Mouse (Mus musculus): ENCODE data around the gene Mrps18c. TPM values are rescaled to one million over a fixed set of nuclear protein-coding genes. Genes with fewer than 3 reads are reported as not detected.

Mrps18c gene
- total RNA-seq (2021), result 10 to 100 TPM; 65.3 to 70.3 TPM

DNA sequence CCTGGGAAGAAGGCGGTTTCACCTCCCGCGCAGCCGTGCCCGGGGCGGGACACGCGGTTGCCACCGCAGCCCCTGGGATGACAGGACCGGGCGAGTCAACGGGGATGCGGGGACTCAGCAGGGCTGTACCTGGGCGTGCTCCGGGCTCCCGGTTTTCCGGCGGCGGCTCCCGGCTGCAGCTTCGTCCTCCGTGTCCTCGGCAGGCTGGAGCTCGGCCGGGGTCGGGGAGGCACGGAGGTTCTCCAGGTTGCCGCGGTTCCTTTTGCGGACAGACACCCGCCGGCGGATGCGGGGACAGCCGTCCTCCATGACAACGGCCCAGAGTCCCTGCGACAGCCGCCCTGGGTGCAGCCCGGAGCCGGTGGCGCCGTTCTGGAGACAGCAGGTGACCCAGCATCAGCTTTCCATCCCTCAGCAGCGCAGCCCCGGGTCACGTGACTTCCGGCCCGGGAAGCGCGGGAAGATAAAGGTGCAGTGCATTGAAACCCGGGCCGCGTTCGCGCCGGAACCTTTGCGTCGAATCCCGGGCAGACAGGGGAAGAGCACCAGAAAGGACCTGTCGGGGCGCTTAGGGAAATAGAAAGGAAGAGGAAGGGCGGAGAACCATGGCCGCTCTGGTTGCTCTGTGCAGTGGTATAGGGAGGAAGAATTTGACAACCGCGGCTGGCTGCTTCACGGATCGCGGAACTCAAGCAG lies at the start of gene Mrps18c, which contains the start of gene Helq:
Gene Mrps18c, plus strand, starts transcription at position 463 of the 696 bp plus-strand sequence.
Gene Helq, minus strand, starts transcription at position 434 of the 696 bp plus-strand sequence.
- DNase-seq, result peak; percentile 94
- intact Hi-C loops (cut with DNase I), result no loop called here

DNA sequence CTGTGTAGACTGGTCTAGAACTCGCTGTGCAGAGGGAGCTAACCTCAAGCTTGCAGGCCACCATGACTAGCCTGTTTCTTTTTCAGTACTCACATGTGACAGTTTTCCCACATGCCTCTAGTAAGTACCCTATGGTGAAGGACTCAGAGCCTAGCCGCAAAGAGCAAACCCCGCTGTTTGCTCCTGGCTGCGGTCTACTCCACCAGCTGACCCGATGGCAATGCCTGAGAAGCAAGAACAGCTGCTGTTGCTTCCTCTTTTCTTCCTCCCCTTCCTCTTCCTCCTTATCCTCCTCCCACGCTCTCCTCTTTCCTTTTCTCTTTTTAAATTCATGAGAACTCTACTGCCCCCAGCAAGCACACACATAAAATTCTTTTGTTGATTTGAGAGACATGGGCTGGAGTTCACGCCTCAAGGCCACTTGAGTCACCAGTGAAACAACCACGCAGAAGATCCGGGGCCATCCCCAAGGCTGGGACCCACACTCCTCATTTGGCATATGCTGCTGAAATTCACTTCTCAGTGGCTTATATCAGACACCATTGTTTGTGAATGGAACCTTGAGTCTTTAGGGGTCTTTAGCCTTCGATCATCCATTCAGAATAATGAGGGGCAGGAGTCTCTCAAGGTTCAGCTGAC lies 47.7 kb upstream of the Mrps18c start:
- intact Hi-C loops (cut with DNase I), result no loop called here
- DNase-seq, result no peak

DNA sequence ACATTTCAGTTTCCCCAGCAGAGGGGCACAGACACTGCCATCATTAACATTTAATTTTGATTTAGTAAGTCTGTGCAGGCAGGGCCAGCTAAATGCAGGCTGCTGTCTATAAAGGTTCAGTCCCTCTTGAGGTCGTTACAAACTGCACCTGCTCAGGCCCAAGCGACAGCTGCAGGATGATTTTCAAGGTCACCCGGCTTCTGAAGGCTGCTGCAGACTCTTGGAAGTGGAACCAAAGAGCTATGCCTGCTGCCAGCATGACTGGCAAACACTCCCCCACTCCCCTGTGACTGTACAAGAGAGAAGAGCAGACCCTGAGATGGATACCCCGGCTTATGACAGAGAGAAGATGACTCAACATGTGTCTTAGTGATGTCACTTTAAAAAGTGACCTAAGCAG lies 46.8 kb upstream of the Mrps18c start:
- intact Hi-C loops (cut with DNase I), result no loop called here
- no peak for DNase-seq

DNA sequence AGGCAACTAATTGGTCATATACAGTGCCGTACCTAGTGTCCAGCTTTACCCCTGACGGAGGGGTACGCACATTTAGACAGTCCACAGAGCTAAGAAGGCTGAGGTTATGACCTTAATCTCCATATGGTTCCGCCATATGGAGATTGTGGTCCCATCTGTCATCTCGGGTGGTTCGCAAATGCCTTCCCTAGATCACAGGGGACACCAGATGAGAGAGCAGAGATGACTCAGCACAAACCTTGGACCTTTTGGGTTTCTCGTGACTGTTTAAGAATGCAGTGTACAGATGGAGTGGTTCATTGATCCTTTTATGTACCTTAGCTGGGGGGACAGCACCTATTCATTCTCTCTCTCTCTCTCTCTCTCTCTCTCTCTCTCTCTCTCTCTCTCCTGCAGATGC lies 45.0 kb upstream of the Mrps18c start:
- intact Hi-C loops (cut with DNase I), result no loop called here
- no peak for DNase-seq

GRCm38 (mm10) chr5:100758121-100758520 lies 40.3 kb upstream of the Mrps18c start:
- intact Hi-C loops (cut with DNase I), result no loop called here
- no peak for DNase-seq

DNA sequence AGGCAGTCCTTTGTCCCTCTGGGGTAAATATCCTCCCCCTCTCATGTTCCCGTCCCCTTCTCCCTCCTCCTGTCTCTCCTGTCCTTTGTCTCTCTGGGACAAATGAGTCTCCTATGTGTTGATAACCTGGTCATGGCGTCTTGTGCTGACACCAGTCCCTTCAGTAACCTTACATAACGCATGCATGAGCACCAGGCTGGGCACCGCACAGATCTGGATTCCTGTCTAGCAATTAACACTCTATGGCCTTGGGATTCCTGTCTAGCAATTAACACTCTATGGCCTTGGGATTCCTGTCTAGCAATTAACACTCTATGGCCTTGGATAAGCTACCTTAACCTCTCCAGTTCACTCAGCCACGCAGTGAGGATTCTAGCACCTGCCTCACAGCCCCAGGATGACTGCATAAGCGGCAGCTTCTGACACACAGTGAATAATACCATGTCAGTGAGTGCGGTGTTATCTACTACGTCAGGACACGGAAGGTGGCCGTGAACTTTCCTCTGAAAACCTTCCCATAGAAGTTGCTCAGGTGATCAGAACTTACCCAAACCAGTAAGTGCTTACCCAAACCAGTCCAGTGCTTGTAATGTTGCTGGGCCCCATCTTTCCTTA lies 38.3 kb upstream of the Mrps18c start:
- no peak for DNase-seq
- intact Hi-C loops (cut with DNase I), result no loop called here

GRCm38 (mm10) chr5:100761736-100762135 lies 36.7 kb upstream of the Mrps18c start:
- DNase-seq, result no peak
- intact Hi-C loops (cut with DNase I), result no loop called here

- intact Hi-C loops (cut with DNase I), result no loop called here
- DNase-seq, result no peak
Observed at GRCm38 (mm10) chr5:100766026-100766425, 32.4 kb upstream of the Mrps18c start.

GRCm38 (mm10) chr5:100771575-100771974 lies 26.9 kb upstream of the Mrps18c start:
- DNase-seq, result no peak
- intact Hi-C loops (cut with DNase I), result loop anchor here (10.0 kb wide), 2 partner anchors 237 to 1093 kb away; no protein-coding TSS in a partner anchor

DNA sequence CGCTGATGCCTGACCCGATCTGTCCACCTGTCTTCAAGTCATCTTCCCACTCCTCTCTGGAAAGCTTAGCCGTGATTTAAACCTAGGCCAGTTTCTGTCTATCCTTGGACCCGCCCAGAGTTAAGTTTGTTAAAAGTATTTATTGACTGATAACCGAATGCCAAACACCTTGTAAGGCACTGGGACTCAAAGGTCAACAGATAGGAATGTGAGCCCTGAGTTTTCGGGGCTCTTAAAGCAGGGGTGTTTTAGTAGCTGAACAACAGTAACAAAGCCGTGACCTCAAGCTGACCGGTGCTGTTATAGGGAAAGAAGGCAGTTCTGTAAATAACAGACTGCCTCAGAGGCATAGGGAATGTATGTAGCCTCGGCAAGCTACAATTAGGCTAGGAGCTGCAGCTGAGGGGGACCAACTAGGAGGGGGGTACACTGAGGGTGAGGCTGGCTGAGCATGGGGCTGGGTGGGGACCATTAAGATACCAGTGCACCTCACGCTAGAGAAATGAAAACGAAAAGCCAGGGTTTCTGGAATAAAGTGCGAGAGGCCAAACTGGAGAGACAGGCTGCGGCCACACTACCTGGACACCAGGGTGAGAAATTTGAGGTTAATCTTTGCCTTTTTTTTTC lies 22.5 kb upstream of the Mrps18c start:
- intact Hi-C loops (cut with DNase I), result loop anchor here (5.0 to 10.0 kb wide), 3 partner anchors 241 to 1089 kb away; no protein-coding TSS in a partner anchor
- DNase-seq, result no peak

DNA sequence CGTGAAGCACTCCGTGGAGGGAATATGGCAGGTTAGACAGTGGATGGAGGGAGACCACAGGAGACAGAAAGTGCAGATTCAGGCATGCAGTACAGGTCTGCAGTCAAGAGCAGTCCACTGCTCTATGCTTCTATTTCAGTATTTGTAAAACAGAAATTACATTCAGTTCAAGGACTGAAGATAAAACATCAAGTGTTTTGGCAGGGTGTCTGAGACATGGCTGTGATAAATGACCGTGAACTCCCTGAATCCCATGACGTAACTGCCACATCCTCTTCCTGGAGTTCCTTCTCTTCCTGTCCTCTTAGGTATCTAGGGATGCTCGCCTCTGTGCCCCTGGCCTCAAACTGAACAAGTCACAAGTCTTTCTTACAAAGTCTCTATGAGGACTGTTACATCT lies 21.5 kb upstream of the Mrps18c start:
- intact Hi-C loops (cut with DNase I), result loop anchor here (5.0 to 10.0 kb wide), 3 partner anchors 242 to 1088 kb away; no protein-coding TSS in a partner anchor

GRCm38 (mm10) chr5:100779002-100779401 lies 19.4 kb upstream of the Mrps18c start:
- intact Hi-C loops (cut with DNase I), result loop anchor here (5.0 to 10.0 kb wide), 3 partner anchors 244 to 1086 kb away; no protein-coding TSS in a partner anchor
- DNase-seq, result no peak

More for the DNA sequence above, 21.5 kb upstream of the Mrps18c start:
- DNase-seq, result no peak

- no peak for DNase-seq
- intact Hi-C loops (cut with DNase I), result no loop called here
Observed at GRCm38 (mm10) chr5:100787527-100787926, 10.9 kb upstream of the Mrps18c start.

GRCm38 (mm10) chr5:100792261-100792660 lies 6.2 kb upstream of the Mrps18c start:
- no peak for DNase-seq
- intact Hi-C loops (cut with DNase I), result no loop called here

DNA sequence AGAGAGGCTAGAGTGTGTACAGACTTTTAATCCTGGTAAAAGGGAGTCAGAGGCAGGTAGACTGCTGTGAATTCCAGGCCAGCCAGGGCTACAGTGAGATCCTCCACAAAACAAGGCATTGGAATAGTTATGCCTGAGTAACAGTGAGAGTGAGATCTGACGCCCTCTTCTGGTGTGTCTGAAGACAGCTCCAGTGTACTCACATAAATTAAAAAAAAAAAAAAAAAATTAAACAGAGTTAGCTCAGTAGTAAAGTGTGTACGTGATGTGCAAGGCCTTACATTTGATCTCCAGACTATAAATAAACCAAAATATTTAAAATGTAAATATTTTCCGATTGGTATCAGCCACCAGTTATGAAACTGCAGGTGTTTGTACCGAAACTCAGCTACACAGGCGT lies 4.3 kb upstream of the Mrps18c start:
- no peak for DNase-seq
- intact Hi-C loops (cut with DNase I), result no loop called here

- no peak for DNase-seq
- intact Hi-C loops (cut with DNase I), result no loop called here
Observed at GRCm38 (mm10) chr5:100818341-100818740, 19.9 kb downstream of the Mrps18c start.

GRCm38 (mm10) chr5:100819568-100820480 lies 21.4 kb downstream of the Mrps18c start:
- DNase-seq, result no peak
- intact Hi-C loops (cut with DNase I), result no loop called here

- DNase-seq, result peak; percentile 84
- intact Hi-C loops (cut with DNase I), result no loop called here
Observed at GRCm38 (mm10) chr5:100820483-100821184, 22.2 kb downstream of the Mrps18c start, which contains the start of gene Abraxas1. Abraxas1 (minus strand) TSS chr5:100820965.

DNA sequence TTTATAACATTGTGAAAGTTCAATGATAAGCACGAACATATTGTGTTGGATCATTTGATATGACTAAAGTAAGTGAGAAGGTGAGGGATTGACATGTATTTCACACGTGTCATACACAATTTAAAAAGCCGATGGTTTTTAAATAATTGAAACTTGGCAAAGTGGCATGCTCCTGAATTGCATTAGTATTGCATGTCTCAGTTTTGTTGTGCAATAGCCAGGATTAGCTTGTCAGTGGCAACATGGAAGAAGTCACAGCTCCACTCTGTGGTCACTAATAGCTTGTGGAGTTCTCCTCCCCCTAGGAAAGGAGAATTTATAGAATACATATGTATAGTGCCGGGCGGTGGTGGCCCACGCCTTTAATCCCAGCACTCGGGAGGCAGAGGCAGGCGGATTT lies 22.9 kb downstream of the Mrps18c start:
- intact Hi-C loops (cut with DNase I), result no loop called here
- DNase-seq, result no peak
